Mouse (Mus musculus) limb, embryonic 14.5 days (tissue): Measurements from ENCODE around the gene Taar4. TPM values are rescaled to one million over a fixed set of nuclear protein-coding genes. Genes with fewer than 3 reads are reported as not detected.

Experiments
- ATAC-seq: fragments of 200-750 bp; cut with Nextera tagmentation; 2 replicates; pipeline ENCODE4 v1.8.0; 2017; ENCODE audit warnings: low read depth, moderate number of reproducible peaks, moderate TSS enrichment; ENCODE audit not compliant: low FRiP score
- DNase-seq: peaks from one replicate; pipeline ENCODE4 v3.0.0-alpha.2; 2015; ENCODE audit warnings: low spot score
- H3K27ac ChIP-seq: fragments of 300-500 bp; sonication (generic); replicated peaks from 2 replicates; pipeline ENCODE4 v1.5.1; 2014; ENCODE audit warnings: low read depth, mild to moderate bottlenecking, low read length, moderate library complexity, mixed read lengths
- H3K27me3 ChIP-seq: fragments of 300-500 bp; sonication (generic); 2 replicates; pipeline ENCODE4 v1.6.1; 2014; ENCODE audit warnings: low read length, mixed read lengths; ENCODE audit not compliant: control insufficient read depth, insufficient read depth
- H3K36me3 ChIP-seq: fragments of 300-500 bp; sonication (generic); 2 replicates; pipeline ENCODE4 v1.6.1; 2014; ENCODE audit warnings: mild to moderate bottlenecking, low read length, moderate library complexity, mixed read lengths; ENCODE audit not compliant: control insufficient read depth, insufficient read depth
- H3K4me1 ChIP-seq: fragments of 300-500 bp; sonication (generic); 2 replicates; pipeline ENCODE4 v1.6.1; 2014; ENCODE audit warnings: antibody characterized with exemption, low read length, mixed read lengths; ENCODE audit not compliant: control insufficient read depth, insufficient read depth
- H3K4me2 ChIP-seq: fragments of 300-500 bp; sonication (generic); replicated peaks from 2 replicates; pipeline ENCODE4 v1.6.1; 2014; ENCODE audit warnings: low read depth, mild to moderate bottlenecking, low read length, moderate library complexity; ENCODE audit not compliant: severe bottlenecking
- H3K4me3 ChIP-seq: fragments of 300-500 bp; sonication (generic); replicated peaks from 2 replicates; pipeline ENCODE4 v1.5.1; 2014; ENCODE audit warnings: low read length
- H3K9ac ChIP-seq: fragments of 300-500 bp; sonication (generic); 2 replicates; pipeline ENCODE4 v1.6.1; 2014; ENCODE audit warnings: mild to moderate bottlenecking, low read depth, low read length, moderate library complexity; ENCODE audit not compliant: severe bottlenecking
- H3K9me3 ChIP-seq: fragments of 300-500 bp; sonication (generic); 2 replicates; pipeline ENCODE4 v1.6.1; 2016; ENCODE audit warnings: low read length; ENCODE audit not compliant: control insufficient read depth
- POLR2A ChIP-seq: fragments of 200-500 bp; IDR thresholded peaks from 2 replicates; pipeline ENCODE4 v1.8.0; 2012; ENCODE audit warnings: inconsistent platforms, mild to moderate bottlenecking, moderate library complexity, borderline replicate concordance; ENCODE audit not compliant: insufficient read depth, insufficient read length; ENCODE audit errors: extremely low read depth
- WGBS: fragments of 180-500 bp; shearing (Covaris S2); extraction: QIAGEN DNeasy Blood & Tissue Kit; methylation state at CpG from one replicate; pipeline ENCODE4 v1.1.7; 2014; 5-methylcytosine and 5-hydroxymethylcytosine counted together
- polyA plus RNA-seq, 2 experiments: library from polyadenylated mRNA; depleted of rRNA in 1 of 2; stranded (reverse) in 1 of 2; unstranded in 1 of 2; fragments of >200 nt; fragmentation: Nextera tagmentation in 1 of 2; extraction: Ambion mirVana in 1 of 2; gene quantifications; 2 replicates each; pipeline versions ENCODE4 v1.2.1 to v1.2.3; 2012 to 2014

Gene Taar4
- polyA plus RNA-seq, 2 experiments: 0.06 TPM; not detected in 1

DNA sequence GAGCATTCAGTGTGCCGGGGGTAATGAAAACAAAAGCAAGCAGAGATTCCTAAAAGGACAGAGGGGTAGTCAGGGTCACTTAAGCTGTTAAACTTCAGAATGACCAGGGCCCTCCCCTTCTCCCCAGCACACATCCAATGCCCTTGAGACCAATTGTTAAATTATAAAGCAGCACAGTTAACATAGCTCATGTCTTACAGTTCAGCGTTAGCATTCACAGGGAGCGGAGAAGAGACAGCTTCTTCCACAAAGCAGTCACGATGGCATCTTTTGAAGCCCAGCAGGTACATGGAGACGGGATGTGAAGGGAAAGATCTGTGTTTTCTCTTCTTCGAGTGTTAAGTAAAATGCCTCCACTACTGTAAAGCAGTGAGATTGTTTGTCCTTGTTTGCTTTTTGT is 22.0 kb upstream of the Taar4 start, which contains the start of gene Taar2:
Gene Taar2, plus strand, starts transcription at position 261 of the 400 bp plus-strand sequence.
- DNase-seq (no peak), ATAC-seq (no peak)
- Histone ChIP-seq H3K4me2 (no peak within 1 kb of the TSS), H3K4me1 (no peaks in the 10 kb centered on the region), H3K9ac (no peak within 1 kb of the TSS), H3K36me3 (no peaks in the 10 kb centered on the region), H3K4me3 (no peak within 1 kb of the TSS), H3K9me3 (no peaks in the 10 kb centered on the region), H3K27me3 (no peaks in the 10 kb centered on the region), H3K27ac (no peak within 1 kb of the TSS)
- WGBS: 60% methylated on average over 6 of the region's 6 CpGs
- TF ChIP-seq POLR2A: no peak

DNA sequence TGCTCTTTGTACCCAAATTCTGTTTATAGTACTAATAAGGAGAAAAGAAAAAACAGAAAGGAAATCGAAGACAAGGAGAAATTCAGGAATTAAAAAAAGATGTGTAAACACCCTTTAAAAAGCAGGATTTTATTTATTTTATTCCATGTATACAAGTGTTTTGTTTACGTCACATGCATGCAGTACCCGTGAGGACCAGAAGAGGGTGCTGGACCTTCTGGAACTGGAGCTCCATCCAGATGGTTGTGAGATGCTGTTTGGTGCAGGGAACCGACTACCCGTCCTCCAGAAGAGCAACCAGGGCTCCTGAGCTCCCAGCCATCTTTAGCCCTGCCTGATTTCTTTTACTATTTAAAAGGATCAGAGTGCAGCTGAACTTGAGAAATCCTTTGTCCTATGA is 17.8 kb upstream of the Taar4 start:
- TF ChIP-seq POLR2A: no peak
- no peaks in the 10 kb centered on the region for H3K27me3 ChIP-seq
- 79% methylated on average over 5 of the region's 5 CpGs for WGBS
- no peaks in the 10 kb centered on the region for H3K9me3 ChIP-seq
- no peak for DNase-seq
- no peak overlapping the region for H3K9ac ChIP-seq
- H3K4me3 ChIP-seq: no peak overlapping the region
- no peaks in the 10 kb centered on the region for H3K36me3 ChIP-seq
- no peak overlapping the region for H3K4me2 ChIP-seq
- H3K27ac ChIP-seq: no peak overlapping the region
- ATAC-seq: no peak
- H3K4me1 ChIP-seq: no peaks in the 10 kb centered on the region

- no peak for TF ChIP-seq POLR2A
- ATAC-seq: no peak
- Histone ChIP-seq H3K27me3 (no peaks in the 10 kb centered on the region), H3K27ac (no peak overlapping the region), H3K9me3 (no peaks in the 10 kb centered on the region), H3K4me3 (no peak overlapping the region), H3K36me3 (no peaks in the 10 kb centered on the region), H3K4me2 (no peak overlapping the region), H3K4me1 (no peaks in the 10 kb centered on the region), H3K9ac (no peak overlapping the region)
- 54% methylated on average over 7 of the region's 7 CpGs for WGBS
- DNase-seq: no peak
These were observed 12.3 kb upstream of the Taar4 start for GRCm38 (mm10) chr10:23948026-23948425.

DNA sequence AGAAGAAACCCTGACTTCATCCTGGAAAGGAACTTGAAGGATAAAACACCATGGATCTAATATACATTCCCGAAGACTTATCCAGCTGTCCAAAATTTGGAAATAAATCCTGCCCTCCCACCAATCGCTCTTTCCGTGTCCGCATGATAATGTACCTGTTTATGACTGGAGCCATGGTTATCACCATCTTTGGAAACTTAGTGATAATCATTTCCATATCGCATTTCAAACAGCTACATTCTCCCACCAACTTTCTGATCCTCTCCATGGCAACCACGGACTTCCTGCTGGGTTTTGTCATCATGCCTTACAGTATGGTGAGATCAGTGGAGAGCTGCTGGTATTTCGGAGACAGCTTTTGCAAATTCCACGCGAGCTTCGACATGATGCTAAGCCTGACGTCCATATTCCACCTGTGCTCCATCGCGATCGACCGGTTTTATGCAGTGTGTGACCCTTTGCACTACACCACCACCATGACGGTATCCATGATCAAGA is 10.7 kb upstream of the Taar4 start, which contains the start of gene Taar3:
Gene Taar3, plus strand, starts transcription at position 51 of the 498 bp plus-strand sequence.
- no peak within 1 kb of the TSS for H3K4me3 ChIP-seq
- WGBS: 85% methylated on average over 16 of the region's 16 CpGs
- H3K4me2 ChIP-seq: no peak within 1 kb of the TSS
- H3K9ac ChIP-seq: no peak within 1 kb of the TSS
- H3K27ac ChIP-seq: no peak within 1 kb of the TSS
- H3K27me3 ChIP-seq: no peaks in the 10 kb centered on the region
- ATAC-seq (no peak), DNase-seq (no peak)
- no peak for TF ChIP-seq POLR2A
- H3K4me1 ChIP-seq: no peaks in the 10 kb centered on the region
- H3K9me3 ChIP-seq: no peaks in the 10 kb centered on the region
- H3K36me3 ChIP-seq: no peaks in the 10 kb centered on the region

DNA sequence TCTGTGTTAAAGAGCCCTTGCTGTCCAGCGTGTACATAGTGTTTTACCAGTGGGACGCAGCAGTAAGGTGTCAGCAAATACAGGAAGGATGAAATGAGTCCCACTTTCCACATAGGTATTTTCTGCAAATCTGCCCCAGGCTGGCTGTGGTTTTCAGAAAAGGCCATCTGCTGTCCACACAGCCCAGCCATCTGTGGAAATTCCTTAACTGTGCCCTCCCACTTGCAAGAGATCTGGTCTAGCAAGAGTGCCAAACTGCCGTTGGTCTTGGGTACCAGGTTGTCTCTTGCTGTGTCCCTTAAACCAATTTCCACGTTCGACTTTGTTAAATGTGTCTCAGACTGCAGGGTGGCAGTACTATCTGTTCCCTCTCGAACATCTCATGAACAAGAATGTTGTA is 8.6 kb upstream of the Taar4 start:
- H3K4me2 ChIP-seq: no peak overlapping the region
- H3K9ac ChIP-seq: no peak overlapping the region
- H3K4me1 ChIP-seq: no peaks in the 10 kb centered on the region
- H3K9me3 ChIP-seq: no peaks in the 10 kb centered on the region
- no peak overlapping the region for H3K27ac ChIP-seq
- DNase-seq (no peak), ATAC-seq (no peak)
- H3K36me3 ChIP-seq: no peaks in the 10 kb centered on the region
- no peak for TF ChIP-seq POLR2A
- no peak overlapping the region for H3K4me3 ChIP-seq
- H3K27me3 ChIP-seq: no peaks in the 10 kb centered on the region
- 76% methylated on average over 6 of the region's 6 CpGs for WGBS

GRCm38 (mm10) chr10:23959071-23959470 is 1.2 kb upstream of the Taar4 start:
- Histone ChIP-seq H3K4me1 (no peaks in the 10 kb centered on the region), H3K36me3 (no peaks in the 10 kb centered on the region), H3K4me2 (no peak overlapping the region), H3K27me3 (no peaks in the 10 kb centered on the region), H3K4me3 (no peak overlapping the region), H3K27ac (no peak overlapping the region), H3K9ac (no peak overlapping the region), H3K9me3 (no peaks in the 10 kb centered on the region)
- 46% methylated on average over 3 of the region's 3 CpGs for WGBS
- no peak for DNase-seq
- ATAC-seq: no peak
- no peak for TF ChIP-seq POLR2A
